Mouse (Mus musculus) kidney, adult 8-10 months (tissue): ENCODE measurements around the gene Vangl1.

Experiments used
- DNase-seq, 2 experiments: peaks; one replicate each; pipeline ENCODE4 v3.0.0; 2022

The Vangl1 gene

GRCm38 (mm10) chr3:102197746-102198145 lies 6.7 kb downstream of the Vangl1 start:
- no peak for DNase-seq

GRCm38 (mm10) chr3:102197152-102197551 lies 7.3 kb downstream of the Vangl1 start:
- DNase-seq = no peak

- no peak for DNase-seq
These were observed 8.3 kb downstream of the Vangl1 start for GRCm38 (mm10) chr3:102196166-102196565.

- peak in 1 of 2 experiments; percentile 15 for DNase-seq
These were observed 8.7 kb downstream of the Vangl1 start for GRCm38 (mm10) chr3:102195762-102196161.

GRCm38 (mm10) chr3:102194291-102195051 lies 10.0 kb downstream of the Vangl1 start:
- peak in 1 of 2 experiments; percentile 5 for DNase-seq

- peak; percentile 12 for DNase-seq
These were observed 10.8 kb downstream of the Vangl1 start for GRCm38 (mm10) chr3:102193488-102194290.

- peak in 1 of 2 experiments; percentile 40 for DNase-seq
These were observed 11.9 kb downstream of the Vangl1 start for GRCm38 (mm10) chr3:102192621-102193020.

- peak in 1 of 2 experiments; percentile 16 for DNase-seq
These were observed 12.9 kb downstream of the Vangl1 start for GRCm38 (mm10) chr3:102191575-102191974.

GRCm38 (mm10) chr3:102190642-102191041 lies 13.9 kb downstream of the Vangl1 start:
- DNase-seq = no peak

- DNase-seq = no peak
These were observed 14.5 kb downstream of the Vangl1 start for GRCm38 (mm10) chr3:102190015-102190414.

- DNase-seq = peak in 1 of 2 experiments; percentile 16
These were observed 15.5 kb downstream of the Vangl1 start for GRCm38 (mm10) chr3:102188972-102189371.

- no peak for DNase-seq
These were observed 17.1 kb downstream of the Vangl1 start for GRCm38 (mm10) chr3:102187401-102187800.

GRCm38 (mm10) chr3:102184721-102185120 lies 19.8 kb downstream of the Vangl1 start:
- no peak for DNase-seq

- DNase-seq = no peak
These were observed 21.9 kb downstream of the Vangl1 start for GRCm38 (mm10) chr3:102182601-102183000.

- no peak for DNase-seq
These were observed 23.3 kb downstream of the Vangl1 start for GRCm38 (mm10) chr3:102181191-102181590.

- no peak for DNase-seq
These were observed 23.7 kb downstream of the Vangl1 start for GRCm38 (mm10) chr3:102180746-102181145.

- no peak for DNase-seq
These were observed 24.6 kb downstream of the Vangl1 start for GRCm38 (mm10) chr3:102179869-102180268.

- DNase-seq = no peak
These were observed 26.5 kb downstream of the Vangl1 start for GRCm38 (mm10) chr3:102177837-102178615.

- no peak for DNase-seq
These were observed 28.4 kb downstream of the Vangl1 start for GRCm38 (mm10) chr3:102176116-102176515.

- no peak for DNase-seq
These were observed 28.8 kb downstream of the Vangl1 start for GRCm38 (mm10) chr3:102175701-102176100.

- no peak for DNase-seq
These were observed 30.2 kb downstream of the Vangl1 start for GRCm38 (mm10) chr3:102174118-102174865.

- peak; percentile 81 to 87 for DNase-seq
These were observed 35.1 kb downstream of the Vangl1 start for GRCm38 (mm10) chr3:102169197-102169905.
